Mouse (Mus musculus) megakaryocyte, embryonic 14.5 days (primary cell): ENCODE data around the gene Zfp69. TPM values are rescaled to one million over a fixed set of nuclear protein-coding genes. Genes with fewer than 3 reads are reported as not detected.

ENCODE experiments used
- H3K27me3 ChIP-seq: replicated peaks from 2 replicates; pipeline ENCODE3; 2012; ENCODE audit warnings: inconsistent platforms
- H3K36me3 ChIP-seq: replicated peaks from 2 replicates; pipeline ENCODE3; 2012; ENCODE audit warnings: low read length, inconsistent platforms, mixed read lengths
- H3K4me1 ChIP-seq: 2 replicates; pipeline ENCODE4 v1.6.1; 2012; ENCODE audit warnings: inconsistent platforms
- H3K4me3 ChIP-seq: replicated peaks from 2 replicates; pipeline ENCODE3; 2012; ENCODE audit warnings: moderate library complexity, mild to moderate bottlenecking, inconsistent platforms
- H3K9me3 ChIP-seq: 2 replicates; pipeline ENCODE4 v1.6.1; 2012; ENCODE audit warnings: inconsistent platforms
- FLI1 ChIP-seq: IDR thresholded peaks from 2 replicates; pipeline ENCODE4 v1.6.1; 2012; ENCODE audit warnings: low read length, inconsistent platforms, mixed read lengths
- GATA1 ChIP-seq: IDR thresholded peaks from 3 replicates; pipeline ENCODE4 v1.6.1; 2012; ENCODE audit warnings: mixed read lengths, low read length, inconsistent platforms, borderline replicate concordance
- polyA plus RNA-seq: library from polyadenylated mRNA; stranded (reverse); fragments of >175 nt; gene quantifications from 2 replicates; pipeline ENCODE4 v1.2.3, GENCODE M21; 2012; ENCODE audit warnings: low replicate concordance; ENCODE audit not compliant: insufficient read depth

Zfp69 gene
- polyA plus RNA-seq, 1 experiment = 2.1 TPM

DNA sequence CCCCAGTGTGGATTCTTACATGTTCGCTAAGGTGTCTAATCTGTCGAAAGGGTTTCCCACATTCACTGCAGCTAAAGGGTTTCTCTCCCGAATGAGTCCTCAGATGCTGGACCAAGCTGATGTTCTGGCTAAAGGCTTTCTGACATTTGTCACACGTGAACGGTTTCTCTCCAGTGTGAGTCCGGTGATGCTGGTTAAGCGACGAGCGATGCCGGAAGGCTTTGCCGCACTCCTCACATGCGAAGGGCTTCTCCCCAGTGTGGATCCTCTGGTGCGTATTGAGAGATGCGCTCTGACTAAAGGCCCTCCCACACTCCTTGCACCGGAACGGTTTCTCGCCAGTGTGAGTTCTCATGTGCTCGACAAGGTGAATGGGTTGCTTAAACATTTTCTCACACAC, 20.8 kb downstream of the Zfp69 start:
- Histone ChIP-seq H3K9me3 (peaks cover 18% of the 10 kb centered on the region), H3K27me3 (no peaks in the 10 kb centered on the region), H3K4me3 (peak overlapping the region; percentile 46), H3K36me3 (peaks cover 63% of the 10 kb centered on the region), H3K4me1 (peaks cover 28% of the 10 kb centered on the region)
- TF ChIP-seq FLI1 (no peak), GATA1 (no peak)

DNA sequence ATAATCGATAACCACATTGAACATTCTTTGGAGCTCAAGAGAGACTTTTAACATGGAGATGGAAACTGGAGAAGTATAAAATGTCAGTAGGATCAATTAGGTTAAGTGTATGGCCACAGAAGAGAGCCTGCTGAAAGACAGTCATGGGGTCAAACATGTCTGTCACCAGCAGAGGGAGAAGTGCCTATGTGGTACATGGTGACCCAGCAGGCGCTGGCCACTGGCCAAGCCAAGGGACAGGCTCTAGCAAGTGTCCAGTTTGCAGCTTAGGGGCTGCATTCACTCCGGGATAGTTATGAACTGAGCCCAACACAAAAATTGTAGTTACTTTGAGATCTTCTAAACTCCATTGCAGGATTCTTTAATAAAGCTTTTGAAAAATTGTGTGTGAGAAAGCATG, 22.8 kb downstream of the Zfp69 start:
- Histone ChIP-seq H3K36me3 (peaks cover 44% of the 10 kb centered on the region), H3K9me3 (peaks cover 18% of the 10 kb centered on the region), H3K27me3 (no peaks in the 10 kb centered on the region), H3K4me3 (no peak overlapping the region), H3K4me1 (peaks cover 15% of the 10 kb centered on the region)
- TF ChIP-seq FLI1 (no peak), GATA1 (no peak)

DNA sequence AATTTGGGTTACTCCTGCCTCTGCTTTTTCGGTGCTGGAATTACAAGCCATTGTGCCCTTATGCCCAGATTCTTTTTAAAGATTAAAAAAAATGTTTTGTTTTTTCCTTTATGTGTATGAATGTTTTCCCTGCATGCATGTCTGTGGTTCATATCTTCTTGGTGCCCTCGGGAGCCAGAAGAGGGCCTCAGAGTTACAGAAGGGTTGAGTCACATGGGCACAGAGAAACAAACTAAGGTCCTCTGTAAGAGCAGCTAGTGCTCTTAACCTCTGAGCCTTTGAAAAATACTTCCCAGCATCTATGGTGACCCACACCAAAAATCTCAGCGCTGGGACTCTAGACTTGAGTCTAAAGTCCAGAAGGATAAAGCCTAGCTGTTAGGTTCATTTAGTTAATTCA, 26.1 kb downstream of the Zfp69 start:
- H3K36me3 ChIP-seq = peaks cover 41% of the 10 kb centered on the region
- H3K4me1 ChIP-seq = peaks cover 30% of the 10 kb centered on the region
- no peak for TF ChIP-seq FLI1
- TF ChIP-seq GATA1 = no peak

DNA sequence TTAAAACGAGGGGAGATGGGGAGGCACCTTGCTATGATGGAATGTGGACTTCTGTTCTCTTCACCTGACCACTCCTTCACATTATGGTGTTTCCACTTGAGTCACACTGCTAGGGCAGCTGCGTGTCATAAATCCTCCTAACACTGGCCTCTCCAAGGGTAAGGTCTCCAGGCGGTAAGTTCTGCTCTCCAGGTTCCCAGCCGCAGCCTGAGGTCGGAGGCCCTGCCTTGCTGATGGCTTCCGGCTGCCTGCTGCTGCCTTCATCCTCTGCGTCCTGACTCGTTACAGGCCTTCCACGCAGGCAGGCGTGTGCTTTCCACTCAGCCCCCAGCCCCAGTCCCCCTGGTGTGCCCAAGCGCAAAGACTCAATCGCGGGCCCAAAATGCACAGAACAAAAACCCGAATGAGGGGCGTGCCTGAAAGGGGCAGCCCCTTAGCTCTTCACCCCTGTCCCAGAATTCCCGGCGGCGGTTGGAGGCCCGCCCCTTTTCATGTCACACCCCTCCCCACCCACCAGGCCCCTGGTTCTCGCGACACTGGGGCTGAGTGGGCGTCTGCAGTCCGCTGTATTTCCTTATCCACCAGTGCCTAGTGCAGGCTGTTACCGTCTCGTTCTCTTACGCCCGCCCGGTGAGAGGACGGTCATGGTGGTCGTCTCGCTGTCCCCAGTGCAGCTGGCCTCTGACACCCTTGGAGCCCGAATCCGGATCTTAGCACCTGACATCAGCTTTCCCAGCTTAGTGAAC, 26.8 kb downstream of the Zfp69 start, which contains the start of gene Exo5:
TSS of gene Exo5 (minus strand) at position 464 of the 746 bp plus-strand sequence.
- peak within 1 kb of the TSS; percentile 99 for H3K4me3 ChIP-seq
- peaks cover 7% of the 10 kb centered on the region for H3K9me3 ChIP-seq
- peaks cover 30% of the 10 kb centered on the region for H3K4me1 ChIP-seq
- H3K36me3 ChIP-seq = peaks cover 41% of the 10 kb centered on the region
- no peaks in the 10 kb centered on the region for H3K27me3 ChIP-seq
- no peak for TF ChIP-seq GATA1
- TF ChIP-seq FLI1 = no peak

More for the DNA sequence above, 26.1 kb downstream of the Zfp69 start:
- no peaks in the 10 kb centered on the region for H3K27me3 ChIP-seq
- H3K4me3 ChIP-seq = peak overlapping the region; percentile 99
- peaks cover 10% of the 10 kb centered on the region for H3K9me3 ChIP-seq

DNA sequence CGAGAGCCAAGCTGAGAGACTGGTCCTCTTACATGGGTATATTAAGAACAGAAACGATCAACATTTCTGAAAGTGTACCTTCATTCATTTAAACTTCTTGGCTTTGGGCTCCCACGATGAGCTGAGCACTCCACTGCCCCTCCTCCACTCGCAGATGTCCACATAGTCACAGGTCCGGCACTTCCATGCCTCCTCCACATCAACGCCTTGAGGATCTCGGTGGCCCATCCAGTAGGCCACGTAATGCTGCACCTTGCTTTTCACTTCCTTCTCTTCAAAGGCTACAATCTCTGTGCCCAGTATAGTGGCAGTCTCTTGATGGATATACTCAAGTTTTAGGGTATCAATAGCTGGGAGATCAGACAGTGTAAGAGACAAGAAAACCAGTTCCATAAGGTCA, 30.0 kb downstream of the Zfp69 start:
- no peak for TF ChIP-seq GATA1
- TF ChIP-seq FLI1 = no peak
- no peaks in the 10 kb centered on the region for H3K27me3 ChIP-seq
- H3K36me3 ChIP-seq = peaks cover 38% of the 10 kb centered on the region
- H3K4me1 ChIP-seq = peaks cover 39% of the 10 kb centered on the region
- no peak overlapping the region for H3K4me3 ChIP-seq
- peaks cover 1% of the 10 kb centered on the region for H3K9me3 ChIP-seq

DNA sequence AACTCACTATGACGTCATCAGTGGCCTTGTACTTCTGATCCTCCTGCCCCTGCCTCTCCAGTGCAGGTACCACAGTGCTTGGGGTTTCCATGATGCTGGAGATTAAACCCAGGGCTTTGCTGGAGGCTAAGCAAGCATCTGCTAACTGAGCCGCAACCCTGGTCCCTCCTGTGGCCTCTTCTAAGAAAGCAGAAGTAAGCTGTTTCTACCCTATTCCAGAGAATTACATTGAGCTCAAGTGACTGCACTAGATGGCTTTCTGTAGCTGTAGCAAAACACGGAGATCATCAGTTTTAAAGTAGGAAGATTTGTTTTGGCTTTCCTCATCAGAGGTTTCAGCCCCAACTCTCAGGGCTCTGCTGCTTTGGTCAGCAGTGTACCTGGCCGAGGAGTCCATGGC, 37.0 kb downstream of the Zfp69 start:
- peaks cover 2% of the 10 kb centered on the region for H3K36me3 ChIP-seq
- peaks cover 45% of the 10 kb centered on the region for H3K4me1 ChIP-seq
- no peaks in the 10 kb centered on the region for H3K27me3 ChIP-seq
- H3K4me3 ChIP-seq = peak overlapping the region; percentile 55
- no peaks in the 10 kb centered on the region for H3K9me3 ChIP-seq
- TF ChIP-seq FLI1 (no peak), GATA1 (no peak)

DNA sequence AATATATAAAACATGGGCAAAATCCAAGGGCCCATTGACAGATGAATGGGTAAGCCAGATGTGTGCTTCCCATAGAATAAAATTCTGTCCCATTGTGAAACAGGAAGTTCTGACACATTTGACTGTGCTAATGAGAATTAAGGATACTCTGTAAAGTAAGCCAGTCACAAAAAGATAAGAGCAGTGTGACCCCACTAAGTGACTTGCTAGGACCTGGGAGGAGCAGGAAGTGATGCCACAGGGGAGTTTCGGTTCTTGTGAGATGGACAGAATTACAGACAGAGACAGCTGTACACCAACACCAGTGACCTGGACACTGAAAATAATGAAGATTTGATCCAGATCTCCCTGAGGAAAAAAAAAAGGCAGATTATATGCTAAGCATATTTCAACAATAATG, 37.6 kb downstream of the Zfp69 start:
- H3K27me3 ChIP-seq = no peaks in the 10 kb centered on the region
- peak overlapping the region; percentile 29 for H3K4me3 ChIP-seq
- TF ChIP-seq GATA1 (no peak), FLI1 (no peak)
- peaks cover 44% of the 10 kb centered on the region for H3K4me1 ChIP-seq
- H3K9me3 ChIP-seq = no peaks in the 10 kb centered on the region
- H3K36me3 ChIP-seq = no peaks in the 10 kb centered on the region

DNA sequence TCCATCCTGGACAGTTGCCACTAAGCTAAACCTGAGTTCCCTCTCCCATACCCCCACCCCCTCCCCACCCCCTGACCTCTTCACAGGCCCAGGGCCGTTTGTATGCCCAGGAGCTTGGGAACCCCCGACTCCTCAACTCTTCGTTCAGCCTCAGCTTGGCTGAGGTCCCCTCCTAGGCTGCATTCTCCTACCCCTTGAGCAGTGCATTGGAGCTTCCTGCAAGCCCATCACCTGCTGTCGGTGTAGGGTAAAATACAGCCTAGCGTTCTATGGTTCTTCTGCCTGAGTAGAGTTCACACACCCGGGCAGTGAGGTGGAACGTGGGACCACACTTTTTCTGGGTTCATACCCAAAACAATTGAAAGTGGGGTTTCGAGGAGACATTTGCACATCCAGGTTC, 38.1 kb downstream of the Zfp69 start:
- TF ChIP-seq GATA1 (no peak), FLI1 (no peak)
- H3K36me3 ChIP-seq = no peaks in the 10 kb centered on the region
- H3K4me3 ChIP-seq = no peak overlapping the region
- no peaks in the 10 kb centered on the region for H3K27me3 ChIP-seq
- peaks cover 44% of the 10 kb centered on the region for H3K4me1 ChIP-seq
- no peaks in the 10 kb centered on the region for H3K9me3 ChIP-seq

DNA sequence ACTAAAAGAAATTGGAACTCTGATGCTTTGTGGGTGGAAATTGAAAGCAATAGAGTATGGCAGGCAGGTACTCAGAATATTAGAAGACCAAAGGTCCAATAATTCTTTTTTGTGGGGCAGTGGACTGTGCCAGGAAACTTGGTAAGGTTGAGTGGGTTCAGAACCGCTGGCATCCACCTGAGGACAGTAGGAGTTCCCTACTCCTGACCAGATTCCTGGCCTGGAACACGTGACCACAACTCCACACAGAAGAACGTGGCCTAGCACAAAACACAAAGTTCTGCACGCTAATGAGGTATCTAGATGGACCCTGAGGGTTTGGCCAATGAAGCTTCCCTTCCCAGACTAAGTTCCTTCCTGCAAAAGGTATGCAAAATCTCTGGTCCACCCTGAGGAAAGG, 38.6 kb downstream of the Zfp69 start:
- Histone ChIP-seq H3K9me3 (no peaks in the 10 kb centered on the region), H3K4me1 (peaks cover 44% of the 10 kb centered on the region)
- TF ChIP-seq GATA1 = no peak
- no peak for TF ChIP-seq FLI1

DNA sequence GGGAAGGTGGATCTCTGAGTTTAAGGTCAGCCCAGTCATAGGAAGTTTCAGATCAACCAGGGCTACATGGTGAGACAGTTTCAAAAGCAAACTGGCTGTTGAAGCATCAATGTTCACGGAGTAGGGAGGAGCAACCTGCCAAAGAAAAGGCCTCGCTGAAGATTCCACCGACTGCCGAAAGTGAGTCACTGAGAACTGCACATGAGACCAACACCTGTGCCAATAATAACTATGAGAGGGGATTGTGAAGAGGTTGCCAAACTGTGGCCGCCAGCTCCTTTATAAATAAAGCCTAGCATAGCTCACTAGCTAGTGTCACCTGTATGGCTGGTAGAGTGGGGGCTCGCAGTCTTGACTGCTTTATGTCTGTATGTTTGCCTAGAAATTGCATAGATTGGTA, 40.4 kb downstream of the Zfp69 start:
- no peaks in the 10 kb centered on the region for H3K9me3 ChIP-seq
- H3K27me3 ChIP-seq = no peaks in the 10 kb centered on the region
- TF ChIP-seq FLI1 (no peak), GATA1 (no peak)
- H3K4me1 ChIP-seq = peaks cover 41% of the 10 kb centered on the region
- no peaks in the 10 kb centered on the region for H3K36me3 ChIP-seq
- no peak overlapping the region for H3K4me3 ChIP-seq

More for the DNA sequence above, 38.6 kb downstream of the Zfp69 start:
- H3K27me3 ChIP-seq = no peaks in the 10 kb centered on the region
- no peaks in the 10 kb centered on the region for H3K36me3 ChIP-seq
- no peak overlapping the region for H3K4me3 ChIP-seq
